Mouse (Mus musculus): ENCODE data around the gene Nbas.

Nbas gene

DNA sequence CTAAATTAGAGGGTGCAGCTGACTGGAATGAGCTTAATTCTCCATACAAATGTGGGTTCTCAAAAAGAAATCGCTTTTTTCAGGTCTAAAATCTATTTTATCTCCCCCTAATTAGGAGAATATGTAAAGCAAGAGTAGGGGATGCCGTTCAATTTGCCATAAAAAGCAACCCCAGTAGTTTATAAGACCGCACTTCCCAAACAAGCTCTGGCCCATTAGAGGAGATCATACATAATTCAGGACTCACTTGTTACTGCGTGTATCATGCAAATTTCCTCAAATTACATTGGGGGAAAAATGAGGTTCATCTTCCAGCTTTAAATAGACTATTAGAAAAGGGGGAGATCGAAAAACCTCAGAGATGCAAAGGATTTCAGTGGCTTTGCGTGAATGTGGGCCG, 346.7 kb downstream of the Nbas start:
- no peak for DNase-seq (ENCODE audit: low read depth, low spot score)

DNA sequence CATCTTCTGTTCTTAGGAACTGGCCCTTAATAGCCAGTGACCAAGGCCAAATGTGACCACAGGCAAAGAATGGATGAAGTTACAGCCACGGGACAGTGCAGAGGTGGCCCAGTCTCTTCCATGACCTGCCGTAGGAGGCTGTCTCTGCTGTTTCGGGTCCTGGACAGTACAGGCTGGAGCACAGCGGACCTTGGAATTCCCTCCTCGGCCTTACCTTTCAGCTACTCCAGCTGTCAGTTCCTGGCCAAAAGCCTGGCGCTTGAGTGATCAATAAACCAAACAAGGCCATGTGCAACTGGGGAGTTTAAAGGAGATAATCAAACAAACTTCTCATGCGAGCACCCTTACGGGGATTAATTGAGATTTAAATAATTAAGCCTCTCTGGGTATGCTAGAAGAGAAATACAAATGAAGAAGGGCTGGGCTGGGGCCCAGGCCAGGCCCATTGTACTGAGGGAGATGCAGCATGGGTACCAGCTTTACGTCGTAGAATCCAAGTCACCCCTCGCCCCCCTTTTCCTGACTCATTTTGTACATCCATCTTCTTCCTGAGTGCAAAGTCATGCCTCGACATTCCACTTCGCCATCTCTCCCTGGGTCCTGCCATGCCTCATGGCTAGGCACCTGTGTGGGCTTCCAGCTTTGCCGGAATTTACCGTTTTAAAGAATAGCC, 353.4 kb downstream of the Nbas start:
- DNase-seq (ENCODE audit: low read depth, low spot score): no peak

- DNase-seq (ENCODE audit: low read depth, low spot score): no peak
Measured at GRCm38 (mm10) chr12:13626803-13627706, 358.1 kb downstream of the Nbas start.
